Mouse (Mus musculus) lung, adult 2 months (tissue): ENCODE data around the gene Aldh3a2. TPM values are rescaled to one million over a fixed set of nuclear protein-coding genes. Genes with fewer than 3 reads are reported as not detected.
"Not testable (repeated sequence)": the region's sequence is repeated elsewhere in the genome, so short reads cannot be mapped to it uniquely, and the experiment has no call there.

ENCODE experiments used
- DNase-seq: peaks from one replicate; pipeline ENCODE4 v3.0.0; 2022
- H3K4me1 ChIP-seq: fragments of 200-500 bp; 2 replicates; pipeline ENCODE4 v1.6.1; 2011; ENCODE audit warnings: low read length; ENCODE audit not compliant: control insufficient read depth, insufficient read depth
- H3K4me3 ChIP-seq: fragments of 200-500 bp; replicated peaks from 2 replicates; pipeline ENCODE3; 2011; ENCODE audit warnings: low read depth, mild to moderate bottlenecking, control low read depth, low read length; ENCODE audit errors: extremely low read depth
- CTCF ChIP-seq: fragments of 200-500 bp; IDR thresholded peaks from 2 replicates; pipeline ENCODE4 v1.5.1; 2011; ENCODE audit warnings: mild to moderate bottlenecking, low read length, control low read depth; ENCODE audit not compliant: insufficient read depth
- POLR2A ChIP-seq: fragments of 200-500 bp; IDR thresholded peaks from 2 replicates; pipeline ENCODE4 v1.6.1; 2011; ENCODE audit warnings: low read depth, mild to moderate bottlenecking, control low read depth, low read length, borderline replicate concordance; ENCODE audit errors: extremely low read depth
- WGBS: fragments of 180-500 bp; shearing (Covaris S2); methylation state at CpG from one replicate; pipeline ENCODE4 v1.1.7; 2018; 5-methylcytosine and 5-hydroxymethylcytosine counted together
- polyA plus RNA-seq: library from polyadenylated mRNA; depleted of rRNA; stranded (reverse); fragments of >200 nt; gene quantifications from 2 replicates; pipeline ENCODE4 v1.2.3, GENCODE M21; 2012; rRNA removed

Aldh3a2 gene
- polyA plus RNA-seq, 1 experiment, result 94.5 TPM

- Histone ChIP-seq H3K4me1 (no peaks in the 10 kb centered on the region), H3K4me3 (no peak overlapping the region)
- 88% methylated on average over 3 of the region's 3 CpGs for WGBS
- no peak for TF ChIP-seq POLR2A
- DNase-seq, result no peak
These were observed 86.9 kb downstream of the Aldh3a2 start for GRCm38 (mm10) chr11:61180361-61180760.

GRCm38 (mm10) chr11:61176321-61176720 lies 90.9 kb downstream of the Aldh3a2 start:
- no peak for TF ChIP-seq POLR2A
- no peak for TF ChIP-seq CTCF
- WGBS, result 74% methylated on average over 1 of the region's 1 CpGs

GRCm38 (mm10) chr11:61175778-61176177 lies 91.5 kb downstream of the Aldh3a2 start:
- TF ChIP-seq CTCF (no peak), POLR2A (no peak)
- Histone ChIP-seq H3K4me3 (no peak overlapping the region), H3K4me1 (no peaks in the 10 kb centered on the region)
- 77% methylated on average over 5 of the region's 5 CpGs for WGBS
- DNase-seq, result no peak

More at GRCm38 (mm10) chr11:61176321-61176720, 90.9 kb downstream of the Aldh3a2 start:
- no peaks in the 10 kb centered on the region for H3K4me1 ChIP-seq
- no peak overlapping the region for H3K4me3 ChIP-seq
- DNase-seq, result no peak

DNA sequence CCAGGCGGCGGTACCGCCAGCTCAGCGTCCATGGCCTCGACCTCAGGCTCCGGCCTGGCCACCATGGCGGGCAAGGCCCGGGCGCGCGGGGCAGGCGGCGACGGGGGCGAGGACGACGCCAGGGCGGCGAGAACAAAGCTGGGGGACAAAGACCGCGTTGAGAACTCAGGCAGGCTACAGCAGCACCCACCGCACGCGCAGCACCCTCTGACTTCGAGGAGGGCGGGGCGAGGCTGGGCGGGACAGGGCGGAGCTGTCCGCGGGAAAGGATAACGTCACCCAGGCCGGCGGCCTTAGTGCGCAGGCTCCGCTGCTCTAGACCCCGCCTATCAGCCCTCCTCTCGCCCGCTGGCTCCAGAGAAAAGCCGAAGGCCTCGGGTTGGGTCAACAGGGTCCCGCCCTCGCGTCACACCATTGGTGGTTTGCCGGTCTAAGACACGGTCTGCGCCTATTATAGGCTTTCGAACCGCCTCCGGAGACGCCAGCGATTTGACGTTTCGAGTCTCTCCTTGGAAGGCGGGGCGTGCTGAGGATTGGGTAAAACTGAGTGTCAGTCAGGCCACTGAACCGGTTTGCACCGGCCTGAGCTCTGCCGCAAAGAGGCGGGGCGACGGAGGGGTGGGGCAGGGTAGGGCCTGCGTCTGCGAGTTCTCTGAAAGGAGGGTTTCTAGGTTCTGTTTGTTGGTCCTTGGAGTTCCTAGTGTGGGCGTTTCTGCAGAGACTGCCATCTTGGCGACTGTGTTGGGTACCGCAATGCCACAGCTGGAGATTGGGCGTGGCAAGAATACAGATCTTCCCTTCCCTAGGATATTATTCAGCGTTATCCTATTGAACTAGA lies 92.2 kb downstream of the Aldh3a2 start, which contains the start of gene Usp22:
Gene Usp22 (minus strand): TSS at position 235 of the 838 bp plus-strand sequence.
- Histone ChIP-seq H3K4me3 (peak within 1 kb of the TSS; percentile 92), H3K4me1 (no peaks in the 10 kb centered on the region)
- under 1% methylated on average over 69 of the region's 69 CpGs for WGBS
- TF ChIP-seq CTCF, result no peak
- TF ChIP-seq POLR2A, result peak; percentile 97
- DNase-seq, result peak; percentile 98

GRCm38 (mm10) chr11:61174291-61174820 lies 92.9 kb downstream of the Aldh3a2 start:
- Histone ChIP-seq H3K4me3 (peak overlapping the region; percentile 92), H3K4me1 (no peaks in the 10 kb centered on the region)
- TF ChIP-seq POLR2A (no peak), CTCF (peak; percentile 36; the same call in 1 of the 2 replicates)
- WGBS, result 1% methylated on average over 28 of the region's 28 CpGs
- DNase-seq, result no peak

DNA sequence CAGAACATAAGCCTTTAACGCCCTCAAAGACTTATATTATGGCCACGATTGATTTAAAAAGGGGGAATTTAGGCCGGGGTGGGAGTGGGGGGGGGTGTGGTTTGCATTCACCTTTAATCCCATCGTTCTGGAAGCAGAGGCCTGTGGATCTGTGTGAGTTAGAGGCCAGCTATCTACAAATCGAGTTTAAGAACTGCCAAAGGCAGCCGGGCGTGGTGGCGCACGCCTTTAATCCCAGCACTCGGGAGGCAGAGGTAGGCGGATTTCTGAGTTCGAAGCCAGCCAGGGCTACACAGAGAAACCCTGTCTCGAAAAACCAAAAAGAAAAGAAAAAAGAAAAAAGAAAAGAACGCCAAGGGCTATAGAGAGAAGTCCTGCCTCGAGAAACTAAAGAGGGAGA lies 93.8 kb downstream of the Aldh3a2 start:
- H3K4me1 ChIP-seq, DNase-seq, H3K4me3 ChIP-seq: not testable (repeated sequence)
- WGBS, result 35% methylated on average over 15 of the region's 15 CpGs

Other genes starting within 250 kb of the Aldh3a2 start
- gene Kcnj12, start 244.9 kb downstream of the Aldh3a2 start, polyA plus RNA-seq, result 5.3 and 5.8 TPM in 2 replicates
- gene Tnfrsf13b, start 140.7 kb downstream of the Aldh3a2 start, polyA plus RNA-seq, result 26.2 and 26.4 TPM in 2 replicates
- 37.6 and 43.6 TPM in 2 replicates for gene Usp22, start 92.4 kb downstream of the Aldh3a2 start, polyA plus RNA-seq
- gene Aldh3a1, start 59.9 kb downstream of the Aldh3a2 start, polyA plus RNA-seq, result 13.4 and 130 TPM in 2 replicates
- 0.19 and 0.29 TPM in 2 replicates for gene Slc47a2, start 75.4 kb upstream of the Aldh3a2 start, polyA plus RNA-seq
- 1.9 and 3.1 TPM in 2 replicates for gene Slc47a1, start 110.9 kb upstream of the Aldh3a2 start, polyA plus RNA-seq
- 0.27 and 0.44 TPM in 2 replicates for gene Rnf112, start 186.7 kb upstream of the Aldh3a2 start, polyA plus RNA-seq
- 1,294 and 1,321 TPM in 2 replicates for gene Mfap4, start 218.0 kb upstream of the Aldh3a2 start, polyA plus RNA-seq
- gene Mapk7, start 226.9 kb upstream of the Aldh3a2 start, polyA plus RNA-seq, result 39.3 and 40.1 TPM in 2 replicates
- 28.4 and 37.5 TPM in 2 replicates for gene B9d1, start 237.7 kb upstream of the Aldh3a2 start, polyA plus RNA-seq